Mouse (Mus musculus): Measurements from ENCODE around the gene Gm9970. TPM values are rescaled to one million over a fixed set of nuclear protein-coding genes. Genes with fewer than 3 reads are reported as not detected.

Gm9970 gene
- polyA plus RNA-seq, 1 experiment from 2014 or later: 0.47 TPM

DNA sequence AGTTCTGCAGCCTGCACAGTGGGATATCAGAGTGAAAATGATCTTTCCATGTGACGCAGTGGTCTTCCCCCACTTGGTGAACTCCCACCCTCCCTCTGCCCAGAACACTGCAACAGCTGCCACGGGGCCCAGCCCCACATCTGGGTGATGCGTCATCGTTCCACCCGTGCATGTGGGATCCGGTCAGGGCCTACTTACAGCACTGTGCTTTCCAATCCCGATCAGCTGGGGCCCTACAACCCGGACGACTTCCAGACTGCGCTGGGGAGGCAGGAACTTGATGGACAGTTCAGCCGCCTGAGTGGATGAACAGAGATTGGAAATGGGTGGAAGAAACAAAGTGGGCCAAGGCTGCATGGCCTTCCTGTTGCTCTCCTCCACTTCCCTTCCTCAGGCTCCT lies 16.6 kb upstream of the Gm9970 start:
- Histone ChIP-seq H3K9ac (ENCODE audit: low read length) (no peak overlapping the region), H3K9me3 (replicated peaks; ENCODE audit: control insufficient read depth, low read length) (no peaks in the 10 kb centered on the region), H3K36me3 (ENCODE audit: control insufficient read depth, insufficient read depth, low read length) (peaks cover 79% of the 10 kb centered on the region), H3K4me1 (ENCODE audit: control insufficient read depth, insufficient read depth, low read length) (no peaks in the 10 kb centered on the region), H3K27ac (ENCODE audit: low read depth, low read length) (no peak overlapping the region), H3K27me3 (replicated peaks; ENCODE audit: control insufficient read depth, insufficient read depth, low read length) (no peaks in the 10 kb centered on the region), H3K4me2 (ENCODE audit: low read length) (no peak overlapping the region), H3K4me3 (ENCODE audit: low read depth, low read length) (no peak overlapping the region)
- no peak for DNase-seq (ENCODE audit: low spot score)
- 88% methylated on average over 11 of the region's 11 CpGs for WGBS
- ATAC-seq: no peak

DNA sequence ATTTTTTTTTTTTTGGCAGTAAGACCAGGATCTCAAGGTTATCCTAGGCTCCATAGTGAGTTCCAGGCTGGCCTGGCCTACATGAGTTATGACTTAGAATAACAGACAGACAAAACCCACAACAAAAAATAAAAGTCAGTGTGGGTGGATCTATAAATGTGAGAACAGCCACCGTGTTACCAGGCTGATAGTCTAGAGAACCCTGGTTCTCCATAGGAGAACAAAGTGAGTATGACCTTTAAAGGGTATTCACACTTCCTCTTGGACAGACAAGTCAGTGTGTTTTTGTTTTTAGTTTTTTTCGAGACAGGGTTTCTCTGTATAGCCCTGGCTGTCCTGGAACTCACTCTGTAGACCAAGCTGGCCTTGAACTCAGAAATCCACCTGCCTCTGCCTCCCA lies 14.9 kb upstream of the Gm9970 start:
- WGBS: 91% methylated on average over 2 of the region's 2 CpGs
- Histone ChIP-seq H3K4me2 (ENCODE audit: low read length) (no peak overlapping the region), H3K4me1 (ENCODE audit: control insufficient read depth, insufficient read depth, low read length) (peaks cover 6% of the 10 kb centered on the region; the same call in 1 of the 2 replicates), H3K4me3 (ENCODE audit: low read depth, low read length) (no peak overlapping the region), H3K9me3 (replicated peaks; ENCODE audit: control insufficient read depth, low read length) (no peaks in the 10 kb centered on the region), H3K36me3 (ENCODE audit: control insufficient read depth, insufficient read depth, low read length) (peaks cover 75% of the 10 kb centered on the region), H3K27me3 (replicated peaks; ENCODE audit: control insufficient read depth, insufficient read depth, low read length) (no peaks in the 10 kb centered on the region), H3K27ac (ENCODE audit: low read depth, low read length) (no peak overlapping the region), H3K9ac (ENCODE audit: low read length) (no peak overlapping the region)
- DNase-seq (ENCODE audit: low spot score): no peak
- no peak for ATAC-seq

DNA sequence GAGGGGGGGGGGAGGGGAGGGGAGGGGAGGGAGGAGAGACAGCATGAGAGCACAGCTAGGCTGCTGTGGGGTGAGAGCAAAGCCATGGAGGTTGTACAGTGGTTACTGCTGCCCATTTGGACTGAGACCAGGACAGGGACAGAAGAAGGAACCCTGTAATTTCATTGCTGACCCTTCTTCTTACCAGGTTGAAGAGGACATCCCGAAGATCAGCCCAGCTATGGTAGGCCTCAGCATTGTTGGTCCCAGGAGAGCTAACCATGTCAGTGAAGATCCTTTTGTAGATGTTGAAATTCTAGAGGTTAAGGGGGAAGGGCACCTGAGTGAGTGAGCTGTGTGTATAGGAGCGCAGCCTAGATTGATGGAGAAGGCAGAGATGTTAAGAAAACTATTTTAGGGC lies 14.3 kb upstream of the Gm9970 start:
- 92% methylated on average over 2 of the region's 2 CpGs for WGBS
- H3K4me2 ChIP-seq (ENCODE audit: low read length): no peak overlapping the region
- DNase-seq (ENCODE audit: low spot score): no peak
- H3K9me3 ChIP-seq (replicated peaks; ENCODE audit: control insufficient read depth, low read length): no peaks in the 10 kb centered on the region
- H3K27me3 ChIP-seq (replicated peaks; ENCODE audit: control insufficient read depth, insufficient read depth, low read length): no peaks in the 10 kb centered on the region
- H3K4me3 ChIP-seq (ENCODE audit: low read depth, low read length): no peak overlapping the region
- no peak for ATAC-seq
- no peak overlapping the region for H3K27ac ChIP-seq (ENCODE audit: low read depth, low read length)
- H3K4me1 ChIP-seq (ENCODE audit: control insufficient read depth, insufficient read depth, low read length): peaks cover 6% of the 10 kb centered on the region; the same call in 1 of the 2 replicates
- H3K9ac ChIP-seq (ENCODE audit: low read length): no peak overlapping the region
- H3K36me3 ChIP-seq (ENCODE audit: control insufficient read depth, insufficient read depth, low read length): peaks cover 75% of the 10 kb centered on the region

DNA sequence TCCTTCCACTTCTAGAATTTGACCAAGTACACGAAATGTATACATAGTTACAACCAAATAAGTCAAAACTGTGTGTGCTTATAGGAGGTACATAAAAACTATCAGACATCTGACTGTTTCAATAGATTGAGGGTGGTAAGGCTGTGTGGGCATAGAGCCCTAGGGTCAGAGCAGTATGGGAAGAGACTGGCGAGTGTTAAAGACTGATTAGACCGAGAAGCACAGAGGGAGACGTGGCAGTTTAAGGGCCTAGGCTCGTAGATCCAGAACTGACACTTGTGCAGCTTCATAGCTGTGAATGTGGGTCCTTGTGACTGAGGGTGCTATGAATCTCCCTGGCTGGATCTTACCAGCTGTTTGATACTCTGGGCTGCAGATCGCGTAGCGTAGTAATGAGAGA lies 13.9 kb upstream of the Gm9970 start:
- 85% methylated on average over 8 of the region's 8 CpGs for WGBS
- Histone ChIP-seq H3K9ac (ENCODE audit: low read length) (no peak overlapping the region), H3K27me3 (replicated peaks; ENCODE audit: control insufficient read depth, insufficient read depth, low read length) (no peaks in the 10 kb centered on the region), H3K4me2 (ENCODE audit: low read length) (no peak overlapping the region), H3K27ac (ENCODE audit: low read depth, low read length) (no peak overlapping the region), H3K4me3 (ENCODE audit: low read depth, low read length) (no peak overlapping the region), H3K4me1 (ENCODE audit: control insufficient read depth, insufficient read depth, low read length) (peaks cover 6% of the 10 kb centered on the region; the same call in 1 of the 2 replicates), H3K36me3 (ENCODE audit: control insufficient read depth, insufficient read depth, low read length) (peaks cover 75% of the 10 kb centered on the region), H3K9me3 (replicated peaks; ENCODE audit: control insufficient read depth, low read length) (no peaks in the 10 kb centered on the region)
- ATAC-seq: no peak
- no peak for DNase-seq (ENCODE audit: low spot score)

DNA sequence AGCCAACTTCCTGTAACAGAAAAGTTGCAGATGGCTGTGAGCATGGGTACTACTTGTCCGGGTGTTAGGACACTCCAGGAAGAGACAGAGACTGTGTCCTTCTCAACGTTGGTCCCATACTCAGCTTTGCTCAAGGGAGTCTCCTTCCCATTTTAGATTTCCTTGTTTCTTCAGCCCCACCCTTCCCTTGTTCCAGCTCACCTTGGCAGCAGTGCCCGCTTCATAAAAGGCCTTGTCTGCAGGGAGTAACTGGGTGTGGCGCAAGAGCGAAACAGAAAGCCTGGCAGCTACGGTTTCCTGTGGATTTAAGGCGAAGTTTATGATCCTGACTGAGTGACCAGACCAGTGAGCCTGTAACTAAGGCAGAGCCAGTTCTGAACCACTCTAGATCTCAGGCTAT lies 13.4 kb upstream of the Gm9970 start:
- no peak overlapping the region for H3K9ac ChIP-seq (ENCODE audit: low read length)
- peaks cover 6% of the 10 kb centered on the region; the same call in 1 of the 2 replicates for H3K4me1 ChIP-seq (ENCODE audit: control insufficient read depth, insufficient read depth, low read length)
- no peaks in the 10 kb centered on the region for H3K27me3 ChIP-seq (replicated peaks; ENCODE audit: control insufficient read depth, insufficient read depth, low read length)
- ATAC-seq (no peak), DNase-seq (ENCODE audit: low spot score) (no peak)
- no peaks in the 10 kb centered on the region for H3K9me3 ChIP-seq (replicated peaks; ENCODE audit: control insufficient read depth, low read length)
- WGBS: 89% methylated on average over 7 of the region's 7 CpGs
- peaks cover 75% of the 10 kb centered on the region for H3K36me3 ChIP-seq (ENCODE audit: control insufficient read depth, insufficient read depth, low read length)
- H3K4me2 ChIP-seq (ENCODE audit: low read length): no peak overlapping the region
- H3K27ac ChIP-seq (ENCODE audit: low read depth, low read length): no peak overlapping the region
- no peak overlapping the region for H3K4me3 ChIP-seq (ENCODE audit: low read depth, low read length)

DNA sequence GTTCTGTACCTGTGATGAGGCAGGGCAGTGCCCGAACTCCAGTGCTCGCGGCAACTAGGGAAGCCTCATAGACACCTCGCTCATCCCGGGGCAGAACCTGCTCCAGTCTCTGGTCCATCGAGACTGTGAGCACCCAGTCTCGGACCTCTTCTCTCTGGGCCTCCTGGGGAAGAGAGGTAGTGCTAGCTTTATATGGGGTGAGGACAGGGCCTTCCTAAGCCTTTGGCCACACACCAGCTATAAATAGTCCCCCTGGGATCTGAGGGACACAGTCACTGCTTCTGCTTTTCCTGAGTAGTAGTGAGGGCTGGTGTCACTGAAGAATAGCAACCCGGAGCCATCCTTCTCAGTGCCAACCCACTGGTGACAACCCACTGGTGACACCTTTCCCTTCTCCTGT lies 12.8 kb upstream of the Gm9970 start:
- Histone ChIP-seq H3K36me3 (ENCODE audit: control insufficient read depth, insufficient read depth, low read length) (peaks cover 77% of the 10 kb centered on the region), H3K9me3 (replicated peaks; ENCODE audit: control insufficient read depth, low read length) (no peaks in the 10 kb centered on the region), H3K27me3 (replicated peaks; ENCODE audit: control insufficient read depth, insufficient read depth, low read length) (no peaks in the 10 kb centered on the region), H3K27ac (ENCODE audit: low read depth, low read length) (no peak overlapping the region), H3K4me2 (ENCODE audit: low read length) (no peak overlapping the region), H3K4me1 (ENCODE audit: control insufficient read depth, insufficient read depth, low read length) (peaks cover 6% of the 10 kb centered on the region; the same call in 1 of the 2 replicates), H3K9ac (ENCODE audit: low read length) (no peak overlapping the region), H3K4me3 (ENCODE audit: low read depth, low read length) (no peak overlapping the region)
- 98% methylated on average over 8 of the region's 8 CpGs for WGBS
- DNase-seq (ENCODE audit: low spot score) (no peak), ATAC-seq (no peak)

DNA sequence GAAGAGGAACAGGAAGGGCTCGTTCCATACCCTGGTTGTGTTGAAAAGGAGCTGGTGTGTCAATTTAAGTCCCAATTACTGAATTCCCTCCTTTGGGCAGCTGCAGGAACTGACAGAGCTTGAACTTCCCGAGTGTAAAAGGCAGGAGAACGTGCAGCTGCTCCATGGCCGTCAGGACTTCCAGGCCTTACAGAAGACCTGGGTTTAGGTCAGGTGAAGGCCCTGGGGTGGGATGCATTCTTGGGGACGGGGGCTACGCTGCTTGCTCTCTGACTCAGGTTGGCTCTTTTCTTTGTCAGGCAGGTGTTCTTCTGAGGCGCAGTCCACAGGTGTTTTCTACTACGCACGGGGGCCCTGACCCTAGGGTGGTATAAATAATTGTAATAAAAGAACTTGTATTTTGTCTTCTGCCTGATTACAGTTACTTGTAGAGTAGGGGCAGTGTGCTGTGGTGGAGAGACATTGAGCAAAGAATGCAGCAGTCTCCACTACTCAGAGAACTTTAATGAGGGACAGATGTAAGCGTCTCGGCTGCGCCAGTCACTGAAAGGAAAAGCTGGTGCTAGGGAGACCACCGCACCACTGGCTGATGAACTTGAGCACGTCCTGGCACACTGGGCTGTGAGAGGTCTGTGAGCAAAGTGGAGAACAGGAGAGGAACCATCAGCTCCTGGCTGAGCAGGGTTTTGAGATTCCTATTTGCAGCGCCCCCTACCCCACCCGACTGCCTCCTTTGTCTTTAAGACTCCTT lies 11.9 kb upstream of the Gm9970 start:
- Histone ChIP-seq H3K4me3 (ENCODE audit: low read depth, low read length) (no peak overlapping the region), H3K9me3 (replicated peaks; ENCODE audit: control insufficient read depth, low read length) (no peaks in the 10 kb centered on the region), H3K36me3 (ENCODE audit: control insufficient read depth, insufficient read depth, low read length) (peaks cover 86% of the 10 kb centered on the region), H3K27me3 (replicated peaks; ENCODE audit: control insufficient read depth, insufficient read depth, low read length) (no peaks in the 10 kb centered on the region), H3K9ac (ENCODE audit: low read length) (no peak overlapping the region), H3K4me1 (ENCODE audit: control insufficient read depth, insufficient read depth, low read length) (peaks cover 6% of the 10 kb centered on the region; the same call in 1 of the 2 replicates), H3K27ac (ENCODE audit: low read depth, low read length) (no peak overlapping the region), H3K4me2 (ENCODE audit: low read length) (no peak overlapping the region)
- DNase-seq (ENCODE audit: low spot score) (no peak), ATAC-seq (no peak)
- 82% methylated on average over 16 of the region's 16 CpGs for WGBS

DNA sequence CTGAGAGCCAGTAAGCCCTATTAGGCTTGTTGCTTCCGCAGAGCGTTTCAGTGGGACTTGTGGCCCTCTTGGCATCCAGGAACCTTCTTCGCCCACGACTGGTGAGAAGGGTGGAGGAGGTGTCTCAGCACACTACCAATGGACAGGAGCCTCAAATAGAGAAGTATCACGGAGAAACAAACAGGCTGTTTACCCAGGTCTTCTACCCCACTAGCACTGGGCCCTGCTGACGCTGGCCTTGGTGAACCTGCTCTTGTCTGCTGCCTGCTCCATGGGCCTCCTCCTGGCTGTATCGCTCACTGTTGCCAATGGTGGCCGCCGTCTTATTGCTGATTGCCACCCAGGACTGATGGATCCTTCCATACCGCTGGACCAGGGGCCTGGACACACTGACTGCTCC lies 11.1 kb upstream of the Gm9970 start:
- H3K27me3 ChIP-seq (replicated peaks; ENCODE audit: control insufficient read depth, insufficient read depth, low read length): no peaks in the 10 kb centered on the region
- H3K4me3 ChIP-seq (ENCODE audit: low read depth, low read length): no peak overlapping the region
- no peak overlapping the region; the same call in 1 of the 2 replicates for H3K4me2 ChIP-seq (ENCODE audit: low read length)
- H3K9ac ChIP-seq (ENCODE audit: low read length): no peak overlapping the region
- WGBS: 46% methylated on average over 10 of the region's 10 CpGs
- ATAC-seq (peak; percentile 36; the same call in 1 of the 2 replicates), DNase-seq (ENCODE audit: low spot score) (no peak)
- peaks cover 6% of the 10 kb centered on the region; the same call in 1 of the 2 replicates for H3K4me1 ChIP-seq (ENCODE audit: control insufficient read depth, insufficient read depth, low read length)
- H3K27ac ChIP-seq (ENCODE audit: low read depth, low read length): no peak overlapping the region
- no peaks in the 10 kb centered on the region for H3K9me3 ChIP-seq (replicated peaks; ENCODE audit: control insufficient read depth, low read length)
- H3K36me3 ChIP-seq (ENCODE audit: control insufficient read depth, insufficient read depth, low read length): peaks cover 88% of the 10 kb centered on the region

DNA sequence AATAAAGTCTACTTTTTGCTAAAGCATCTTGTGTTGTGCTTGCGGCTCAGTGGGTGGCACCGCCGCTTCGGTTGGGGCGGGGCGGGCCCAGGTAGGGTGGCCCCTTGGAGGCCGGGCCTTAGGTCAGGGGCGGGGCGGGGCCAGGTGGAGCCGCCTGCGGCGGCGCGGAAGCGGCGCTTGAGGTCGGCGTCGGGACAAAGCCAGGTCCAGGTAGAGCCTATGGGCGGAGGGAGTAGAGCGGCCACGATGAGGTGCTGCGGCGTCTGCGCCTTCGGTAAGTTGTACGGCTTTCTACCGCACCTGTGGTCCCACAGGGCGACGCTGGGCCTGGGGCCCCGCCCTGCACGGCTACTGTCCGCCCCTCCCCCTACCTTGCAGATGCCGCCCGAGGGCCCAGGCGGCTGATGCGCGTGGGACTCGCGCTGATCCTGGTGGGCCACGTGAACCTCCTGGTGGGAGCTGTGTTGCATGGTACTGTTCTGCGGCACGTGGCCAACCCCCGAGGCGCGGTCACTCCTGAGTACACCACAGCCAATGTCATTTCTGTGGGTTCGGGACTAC lies 10.6 kb upstream of the Gm9970 start, which contains the start of gene Krtcap3:
Gene Krtcap3 (plus strand): TSS at position 151 of the 561 bp plus-strand sequence.
- peaks cover 91% of the 10 kb centered on the region for H3K36me3 ChIP-seq (ENCODE audit: control insufficient read depth, insufficient read depth, low read length)
- DNase-seq (ENCODE audit: low spot score) (peak; percentile 19), ATAC-seq (peak; percentile 60)
- H3K27ac ChIP-seq (ENCODE audit: low read depth, low read length): no peak within 1 kb of the TSS
- 6% methylated on average over 46 of the region's 47 CpGs for WGBS
- H3K27me3 ChIP-seq (replicated peaks; ENCODE audit: control insufficient read depth, insufficient read depth, low read length): no peaks in the 10 kb centered on the region
- H3K9me3 ChIP-seq (replicated peaks; ENCODE audit: control insufficient read depth, low read length): no peaks in the 10 kb centered on the region
- no peak within 1 kb of the TSS for H3K4me3 ChIP-seq (ENCODE audit: low read depth, low read length)
- peaks cover 6% of the 10 kb centered on the region; the same call in 1 of the 2 replicates for H3K4me1 ChIP-seq (ENCODE audit: control insufficient read depth, insufficient read depth, low read length)
- H3K4me2 ChIP-seq (ENCODE audit: low read length): peak within 1 kb of the TSS; percentile 22; the same call in 1 of the 2 replicates
- peak within 1 kb of the TSS; percentile 18; the same call in 1 of the 2 replicates for H3K9ac ChIP-seq (ENCODE audit: low read length)
